Mouse (Mus musculus): ENCODE data around the gene Akna.

DNA sequence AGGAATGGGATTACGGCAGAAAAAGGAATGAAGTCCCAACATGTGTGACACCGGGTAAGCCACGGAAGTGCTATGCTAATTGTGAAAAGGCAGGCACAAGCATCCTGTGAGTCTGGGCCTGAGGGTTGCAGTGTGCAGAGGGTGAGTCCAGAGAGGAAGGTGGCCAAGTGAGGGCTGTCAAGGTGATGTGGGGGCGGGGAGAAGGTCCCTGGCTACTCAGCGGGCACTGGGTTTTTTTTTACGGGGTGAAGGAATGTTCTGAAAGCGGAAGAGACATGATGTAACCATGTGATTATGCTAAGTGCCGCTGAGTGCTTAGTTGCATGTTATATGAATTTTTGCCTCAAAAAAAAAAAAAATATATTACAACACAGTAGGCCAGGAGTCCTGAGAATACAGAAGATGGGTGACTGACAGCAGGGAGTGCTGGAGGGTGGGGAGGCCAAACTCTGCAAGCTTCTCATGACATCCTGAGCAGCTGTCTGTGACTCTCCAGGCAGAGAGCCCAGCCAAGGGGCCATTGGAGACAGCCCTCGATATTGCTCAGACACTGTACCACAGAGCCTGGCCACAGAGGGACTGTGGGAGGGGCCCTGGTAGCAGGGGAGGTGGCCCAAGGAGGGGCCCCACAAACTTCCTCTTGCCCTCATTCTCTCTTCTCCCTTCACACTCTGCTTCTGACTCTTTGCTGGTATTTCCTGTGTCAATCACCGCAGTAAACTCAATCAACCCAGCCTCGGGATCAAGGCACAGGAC is 4.1 kb downstream of the Akna start:
- TF ChIP-seq EP300 (IDR thresholded peaks at IDR 0.05; ENCODE audit: low read depth) (no peak), CTCF (IDR thresholded peaks at IDR 0.05; ENCODE audit: low read depth) (no peak)

All from liver, postnatal 0 days (tissue).